Mouse (Mus musculus): Measurements from ENCODE around the gene Olfr1491. TPM values are rescaled to one million over a fixed set of nuclear protein-coding genes. Genes with fewer than 3 reads are reported as not detected.

Olfr1491 gene
- total RNA-seq (2015; ENCODE audit: low replicate concordance) = not detected in 2 replicates
- total RNA-seq (2017; ENCODE audit: low replicate concordance) = not detected in 2 replicates

DNA sequence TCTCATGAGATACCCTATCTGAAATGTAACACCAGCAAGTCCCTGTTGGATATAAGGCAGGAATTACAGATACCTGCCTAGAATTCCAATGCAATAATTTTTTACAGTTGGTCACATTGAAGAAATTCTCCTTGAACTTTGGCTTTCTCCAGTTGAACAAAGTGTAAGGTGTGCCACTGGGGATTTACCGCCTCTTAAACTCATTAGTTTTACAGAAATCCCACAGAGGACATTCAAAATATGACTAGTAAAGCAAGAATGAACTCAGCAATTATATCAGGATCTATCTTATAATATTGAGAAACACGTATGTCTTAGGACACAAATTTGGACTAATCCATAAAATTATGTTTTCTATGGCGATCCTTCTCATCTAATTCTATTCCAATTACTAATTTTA lies at the start of gene Olfr1491:
Gene Olfr1491 (plus strand): TSS at position 301 of the 400 bp plus-strand sequence.
- no peak for ATAC-seq (replicated peaks; ENCODE audit: low FRiP score, poor library complexity, severe bottlenecking)

DNA sequence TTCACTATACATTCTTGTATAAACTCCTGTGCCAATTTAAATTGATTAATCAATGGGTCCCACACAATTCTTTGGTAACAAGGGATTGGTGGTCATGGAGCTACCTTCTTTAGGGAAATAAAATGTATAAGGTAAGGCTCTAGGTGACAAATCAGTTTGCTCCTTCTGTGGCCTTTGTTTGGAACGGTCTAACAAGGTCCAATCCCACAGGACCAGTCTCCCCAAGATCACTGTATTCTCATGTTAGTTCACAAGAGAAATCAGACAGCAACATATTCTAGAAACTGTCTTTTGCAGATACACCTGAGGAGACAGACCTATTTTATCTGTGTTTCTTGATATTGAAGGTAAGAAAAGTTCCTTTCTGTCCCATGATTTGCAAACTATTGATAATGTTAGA lies 46.3 kb upstream of the Olfr1491 start, which contains the start of gene Olfr1490:
Gene Olfr1490 (plus strand): TSS at position 301 of the 400 bp plus-strand sequence.
- no peak for ATAC-seq (replicated peaks; ENCODE audit: low FRiP score, poor library complexity, severe bottlenecking)

DNA sequence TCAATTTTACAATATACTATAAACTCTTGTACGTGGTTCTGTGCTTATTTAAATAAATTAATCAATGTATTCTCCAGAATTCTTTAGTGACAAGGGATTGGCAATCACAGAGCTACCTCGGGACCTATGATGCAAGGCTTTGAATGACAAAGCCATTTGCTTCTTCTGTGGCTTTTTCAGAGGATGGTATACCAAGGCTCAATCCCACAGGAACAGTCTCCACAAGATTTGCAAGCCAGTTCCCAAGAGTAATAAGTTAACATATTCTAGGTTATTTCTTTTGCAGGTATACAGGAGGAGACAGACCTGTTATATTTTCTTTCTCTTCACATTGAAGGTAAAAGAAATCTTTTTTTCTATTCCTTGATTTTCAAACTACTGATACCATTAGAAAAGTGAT lies 25.9 kb downstream of the Olfr1491 start, which contains the start of gene Olfr1493-ps1:
Gene Olfr1493-ps1 (plus strand): TSS at position 301 of the 400 bp plus-strand sequence.
- no peak for ATAC-seq (replicated peaks; ENCODE audit: low FRiP score, poor library complexity, severe bottlenecking)

DNA sequence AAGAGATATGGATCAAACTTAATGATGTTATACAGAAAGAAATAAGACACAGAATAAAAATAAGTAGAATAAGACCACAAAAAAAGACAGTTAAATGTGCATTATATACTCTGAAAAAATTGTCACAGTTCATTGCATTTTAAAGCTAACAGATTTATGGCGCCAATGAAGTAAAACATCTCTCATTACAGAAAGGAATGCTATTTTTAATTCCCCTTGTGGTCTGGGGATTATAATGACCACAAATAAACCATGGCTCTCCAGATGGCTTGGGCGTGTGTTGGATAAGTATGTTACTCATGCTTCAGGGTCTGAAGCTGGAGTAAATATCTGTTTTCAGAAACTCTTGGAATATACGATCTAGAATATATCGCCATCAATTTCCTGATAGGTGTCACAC lies 42.4 kb downstream of the Olfr1491 start, which contains the start of gene Olfr1494:
Gene Olfr1494 (plus strand): TSS at position 301 of the 400 bp plus-strand sequence.
- ATAC-seq (replicated peaks; ENCODE audit: low FRiP score, poor library complexity, severe bottlenecking) = no peak

DNA sequence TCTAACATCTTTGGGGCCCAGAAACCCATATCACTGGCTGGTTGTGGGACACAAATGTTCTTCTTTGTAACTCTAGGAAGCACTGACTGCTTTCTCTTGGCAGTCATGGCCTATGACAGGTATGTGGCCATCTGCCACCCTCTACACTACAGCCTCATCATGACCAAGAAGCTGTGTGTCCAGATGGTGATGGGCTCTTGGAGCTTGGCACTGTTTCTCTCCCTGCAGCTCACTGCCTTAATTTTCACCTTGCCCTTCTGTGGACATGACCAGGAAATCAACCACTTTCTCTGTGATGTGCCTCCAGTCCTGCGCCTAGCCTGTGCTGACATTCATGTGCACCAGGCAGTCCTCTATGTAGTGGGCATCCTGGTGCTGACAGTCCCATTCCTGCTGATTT lies 52.3 kb downstream of the Olfr1491 start:
- no peak for ATAC-seq (replicated peaks; ENCODE audit: low FRiP score, poor library complexity, severe bottlenecking)

Other genes starting within 250 kb of the Olfr1491 start
- not detected in 2 replicates for gene Olfr1472, start 241.2 kb upstream of the Olfr1491 start, total RNA-seq (2015; ENCODE audit: low replicate concordance)
- not detected in 2 replicates for gene Olfr1472, start 241.2 kb upstream of the Olfr1491 start, total RNA-seq (2017; ENCODE audit: low replicate concordance)
- gene Olfr1474, start 227.7 kb upstream of the Olfr1491 start, total RNA-seq (2015; ENCODE audit: low replicate concordance) = not detected in 2 replicates
- gene Olfr1474, start 227.7 kb upstream of the Olfr1491 start, total RNA-seq (2017; ENCODE audit: low replicate concordance) = not detected in 2 replicates
- not detected in 2 replicates for gene Olfr1475, start 217.1 kb upstream of the Olfr1491 start, total RNA-seq (2015; ENCODE audit: low replicate concordance)
- not detected in 2 replicates for gene Olfr1475, start 217.1 kb upstream of the Olfr1491 start, total RNA-seq (2017; ENCODE audit: low replicate concordance)
- not detected in 2 replicates for gene Olfr1477, start 196.7 kb upstream of the Olfr1491 start, total RNA-seq (2015; ENCODE audit: low replicate concordance)
- not detected in 2 replicates for gene Olfr1477, start 196.7 kb upstream of the Olfr1491 start, total RNA-seq (2017; ENCODE audit: low replicate concordance)
- gene Olfr1480, start 169.4 kb upstream of the Olfr1491 start, total RNA-seq (2015; ENCODE audit: low replicate concordance) = not detected in 2 replicates
- not detected in 2 replicates for gene Olfr1480, start 169.4 kb upstream of the Olfr1491 start, total RNA-seq (2017; ENCODE audit: low replicate concordance)
- gene Olfr1484, start 113.8 kb upstream of the Olfr1491 start, total RNA-seq (2015; ENCODE audit: low replicate concordance) = not detected in 2 replicates
- 0.39 TPM in 1 of 2 replicates, not detected in the other for gene Olfr1484, start 113.8 kb upstream of the Olfr1491 start, total RNA-seq (2017; ENCODE audit: low replicate concordance)
- not detected in 2 replicates for gene Olfr1487, start 79.9 kb upstream of the Olfr1491 start, total RNA-seq (2015; ENCODE audit: low replicate concordance)
- gene Olfr1487, start 79.9 kb upstream of the Olfr1491 start, total RNA-seq (2017; ENCODE audit: low replicate concordance) = not detected in 2 replicates
- not detected in 2 replicates for gene Olfr1489, start 65.6 kb upstream of the Olfr1491 start, total RNA-seq (2015; ENCODE audit: low replicate concordance)
- gene Olfr1489, start 65.6 kb upstream of the Olfr1491 start, total RNA-seq (2017; ENCODE audit: low replicate concordance) = not detected in 2 replicates
- not detected in 2 replicates for gene Olfr1490, start 46.2 kb upstream of the Olfr1491 start, total RNA-seq (2015; ENCODE audit: low replicate concordance)
- not detected in 2 replicates for gene Olfr1490, start 46.2 kb upstream of the Olfr1491 start, total RNA-seq (2017; ENCODE audit: low replicate concordance)
- gene Olfr1493-ps1, start 26.0 kb downstream of the Olfr1491 start, total RNA-seq (2015; ENCODE audit: low replicate concordance) = not detected in 2 replicates
- gene Olfr1493-ps1, start 26.0 kb downstream of the Olfr1491 start, total RNA-seq (2017; ENCODE audit: low replicate concordance) = not detected in 2 replicates
- gene Olfr1494, start 42.5 kb downstream of the Olfr1491 start, total RNA-seq (2015; ENCODE audit: low replicate concordance) = not detected in 2 replicates
- not detected in 2 replicates for gene Olfr1494, start 42.5 kb downstream of the Olfr1491 start, total RNA-seq (2017; ENCODE audit: low replicate concordance)
- not detected in 2 replicates for gene Olfr1495, start 67.3 kb downstream of the Olfr1491 start, total RNA-seq (2015; ENCODE audit: low replicate concordance)
- not detected in 2 replicates for gene Olfr1495, start 67.3 kb downstream of the Olfr1491 start, total RNA-seq (2017; ENCODE audit: low replicate concordance)
- gene Olfr1496, start 80.6 kb downstream of the Olfr1491 start, total RNA-seq (2015; ENCODE audit: low replicate concordance) = not detected in 2 replicates
- not detected in 2 replicates for gene Olfr1496, start 80.6 kb downstream of the Olfr1491 start, total RNA-seq (2017; ENCODE audit: low replicate concordance)
- not detected in 2 replicates for gene Olfr1497, start 100.9 kb downstream of the Olfr1491 start, total RNA-seq (2015; ENCODE audit: low replicate concordance)
- gene Olfr1497, start 100.9 kb downstream of the Olfr1491 start, total RNA-seq (2017; ENCODE audit: low replicate concordance) = not detected in 2 replicates
- gene Olfr1499, start 122.2 kb downstream of the Olfr1491 start, total RNA-seq (2015; ENCODE audit: low replicate concordance) = not detected in 2 replicates
- not detected in 2 replicates for gene Olfr1499, start 122.2 kb downstream of the Olfr1491 start, total RNA-seq (2017; ENCODE audit: low replicate concordance)
- not detected in 2 replicates for gene Olfr1500, start 133.2 kb downstream of the Olfr1491 start, total RNA-seq (2015; ENCODE audit: low replicate concordance)
- not detected in 2 replicates for gene Olfr1500, start 133.2 kb downstream of the Olfr1491 start, total RNA-seq (2017; ENCODE audit: low replicate concordance)
- not detected in 2 replicates for gene Olfr1501, start 153.4 kb downstream of the Olfr1491 start, total RNA-seq (2015; ENCODE audit: low replicate concordance)
- not detected in 2 replicates for gene Olfr1501, start 153.4 kb downstream of the Olfr1491 start, total RNA-seq (2017; ENCODE audit: low replicate concordance)
- not detected in 2 replicates for gene Olfr1502, start 164.5 kb downstream of the Olfr1491 start, total RNA-seq (2015; ENCODE audit: low replicate concordance)
- gene Olfr1502, start 164.5 kb downstream of the Olfr1491 start, total RNA-seq (2017; ENCODE audit: low replicate concordance) = not detected in 2 replicates
- gene Olfr1504, start 200.7 kb downstream of the Olfr1491 start, total RNA-seq (2015; ENCODE audit: low replicate concordance) = not detected in 2 replicates
- gene Olfr1504, start 200.7 kb downstream of the Olfr1491 start, total RNA-seq (2017; ENCODE audit: low replicate concordance) = not detected in 2 replicates
- not detected in 2 replicates for gene Olfr1505, start 216.3 kb downstream of the Olfr1491 start, total RNA-seq (2015; ENCODE audit: low replicate concordance)
- not detected in 2 replicates for gene Olfr1505, start 216.3 kb downstream of the Olfr1491 start, total RNA-seq (2017; ENCODE audit: low replicate concordance)

Measured in erythroid progenitor cell, adult 5-6 weeks (primary cell).